Mouse (Mus musculus): Measurements from ENCODE around the gene Barx1. TPM values are rescaled to one million over a fixed set of nuclear protein-coding genes. Genes with fewer than 3 reads are reported as not detected.

Gene Barx1
- polyA plus RNA-seq, 1 experiment from 2014 or later = 0.44 TPM

- 77% methylated on average over 4 of the region's 4 CpGs for WGBS
- Histone ChIP-seq H3K27me3 (replicated peaks) (peaks cover 5% of the 10 kb centered on the region), H3K9ac (no peak overlapping the region), H3K4me1 (0 out of 2 replicates have a peak, but pooled peaks cover 5% of the 10 kb centered on the region), H3K4me2 (no peak overlapping the region), H3K9me3 (no peaks in the 10 kb centered on the region), H3K4me3 (no peak overlapping the region), H3K36me3 (no peaks in the 10 kb centered on the region), H3K27ac (replicated peaks) (no peak overlapping the region)
- ATAC-seq (ENCODE audit: extremely low read depth, insufficient number of reproducible peaks, low FRiP score, low TSS enrichment) = no peak
These were observed 16.1 kb upstream of the Barx1 start for GRCm38 (mm10) chr13:48646696-48647095.

- no peak overlapping the region for H3K9ac ChIP-seq
- WGBS = 0% methylated on average over 1 of the region's 1 CpGs
- H3K9me3 ChIP-seq = no peaks in the 10 kb centered on the region
- no peak overlapping the region for H3K4me3 ChIP-seq
- H3K36me3 ChIP-seq = no peaks in the 10 kb centered on the region
- no peak overlapping the region for H3K27ac ChIP-seq (replicated peaks)
- ATAC-seq (ENCODE audit: extremely low read depth, insufficient number of reproducible peaks, low FRiP score, low TSS enrichment) = no peak
- no peak overlapping the region for H3K4me2 ChIP-seq
- peaks cover 39% of the 10 kb centered on the region for H3K27me3 ChIP-seq (replicated peaks)
- H3K4me1 ChIP-seq = peaks cover 5% of the 10 kb centered on the region; the same call in 1 of the 2 replicates
These were observed 12.2 kb upstream of the Barx1 start for GRCm38 (mm10) chr13:48650615-48651014.

DNA sequence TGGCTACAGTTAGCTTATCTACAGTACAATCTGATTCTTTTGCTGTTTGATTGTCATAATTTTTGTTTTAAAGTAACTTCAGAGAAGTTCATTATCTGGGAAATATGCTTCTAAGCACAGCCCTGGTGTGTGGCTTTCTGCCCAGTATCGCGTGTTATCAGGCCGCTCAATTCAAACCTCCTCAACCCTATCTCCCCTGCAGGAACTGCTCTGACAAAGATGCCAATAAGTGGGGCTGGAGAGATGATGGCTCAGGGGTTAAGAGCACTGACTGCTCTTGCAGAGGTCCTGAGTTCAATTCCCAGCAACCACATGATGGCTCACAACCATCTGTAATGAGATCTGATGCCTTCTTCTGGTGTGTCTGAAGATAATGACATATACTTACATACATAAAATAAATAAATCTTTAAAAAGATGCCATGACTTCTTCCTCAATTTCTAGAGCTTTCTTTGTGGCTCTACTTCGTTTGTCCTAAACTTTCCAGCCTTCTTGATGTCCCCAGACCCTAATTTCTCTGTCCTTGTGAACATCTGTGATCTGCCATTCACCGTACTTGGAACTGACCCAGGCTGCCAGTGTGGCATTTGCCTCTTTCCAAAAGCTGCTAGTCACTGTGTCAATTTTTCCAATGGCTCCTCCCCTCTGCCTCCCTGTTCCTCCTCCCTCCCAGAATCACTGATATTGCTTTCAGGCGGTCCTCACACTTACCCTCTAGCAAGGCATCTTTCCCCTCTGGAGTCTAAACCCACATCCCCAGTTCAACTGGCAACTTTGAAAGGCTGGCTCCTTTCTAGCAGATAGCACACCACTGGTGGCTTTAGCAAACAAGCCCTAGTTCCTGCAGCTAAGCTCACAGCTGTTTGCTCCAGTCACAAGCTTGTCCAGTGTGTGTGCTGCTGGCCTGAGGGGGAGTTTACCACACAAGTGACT lies 11.4 kb upstream of the Barx1 start:
- Histone ChIP-seq H3K4me1 (peaks cover 8% of the 10 kb centered on the region; the same call in 1 of the 2 replicates), H3K9ac (no peak overlapping the region), H3K27ac (replicated peaks) (no peak overlapping the region), H3K36me3 (no peaks in the 10 kb centered on the region), H3K9me3 (no peaks in the 10 kb centered on the region), H3K4me3 (no peak overlapping the region), H3K4me2 (no peak overlapping the region), H3K27me3 (replicated peaks) (peaks cover 47% of the 10 kb centered on the region)
- ATAC-seq (ENCODE audit: extremely low read depth, insufficient number of reproducible peaks, low FRiP score, low TSS enrichment) = no peak
- WGBS = 37% methylated on average over 6 of the region's 6 CpGs

DNA sequence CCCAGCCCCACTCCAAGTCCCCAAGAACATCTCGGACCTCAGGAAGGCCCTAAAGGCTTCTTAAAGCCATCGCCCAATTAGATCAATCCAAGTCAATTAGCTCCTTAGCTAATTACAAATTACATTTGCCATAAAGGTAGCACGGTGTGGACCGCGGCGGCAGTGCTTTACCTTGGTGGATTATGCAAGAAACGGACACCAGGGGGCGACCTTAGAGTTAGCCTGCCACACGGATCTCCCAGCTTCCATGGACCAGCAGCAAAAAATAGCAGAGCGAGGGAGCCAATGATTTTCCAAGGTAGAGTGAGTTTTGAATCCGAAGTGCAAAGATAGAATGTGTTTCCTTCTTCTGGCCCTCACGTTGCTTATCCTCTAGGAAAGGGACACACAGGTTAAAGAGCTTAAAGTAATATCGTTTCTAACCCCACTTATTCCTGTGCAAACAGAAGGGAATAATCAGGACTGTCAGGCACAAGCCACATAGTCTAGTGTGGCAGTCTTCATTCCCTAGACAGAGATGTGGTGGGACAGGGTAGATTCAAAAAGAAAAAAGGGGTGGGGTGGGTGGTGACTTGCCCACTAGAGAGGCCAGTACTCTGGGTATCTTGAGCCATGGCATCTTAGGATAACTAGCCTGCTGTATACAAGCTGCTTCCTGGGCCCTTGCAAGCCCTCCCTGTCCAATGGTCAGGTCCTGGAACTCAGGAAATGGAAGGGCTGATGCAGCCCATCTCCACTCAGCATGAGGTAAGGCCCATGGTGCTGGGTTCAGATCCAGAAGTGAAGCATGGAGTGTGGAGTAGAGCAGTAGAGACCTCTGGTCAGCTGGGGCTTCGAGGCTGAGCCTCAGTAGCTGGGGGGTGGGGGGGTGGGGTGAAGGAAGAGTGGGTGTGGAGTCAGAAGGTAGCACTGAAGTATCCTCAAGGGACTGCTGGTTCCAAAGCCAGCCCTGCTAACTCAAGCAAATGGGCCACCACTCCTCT lies 8.7 kb upstream of the Barx1 start:
- no peak overlapping the region for H3K4me2 ChIP-seq
- H3K9ac ChIP-seq = no peak overlapping the region
- H3K27me3 ChIP-seq (replicated peaks) = peaks cover 73% of the 10 kb centered on the region
- no peaks in the 10 kb centered on the region for H3K9me3 ChIP-seq
- WGBS = 7% methylated on average over 14 of the region's 14 CpGs
- no peak; the same call in 1 of the 2 replicates for ATAC-seq (ENCODE audit: extremely low read depth, insufficient number of reproducible peaks, low FRiP score, low TSS enrichment)
- no peak overlapping the region for H3K27ac ChIP-seq (replicated peaks)
- H3K4me1 ChIP-seq = peaks cover 14% of the 10 kb centered on the region
- no peak overlapping the region for H3K4me3 ChIP-seq
- H3K36me3 ChIP-seq = no peaks in the 10 kb centered on the region

DNA sequence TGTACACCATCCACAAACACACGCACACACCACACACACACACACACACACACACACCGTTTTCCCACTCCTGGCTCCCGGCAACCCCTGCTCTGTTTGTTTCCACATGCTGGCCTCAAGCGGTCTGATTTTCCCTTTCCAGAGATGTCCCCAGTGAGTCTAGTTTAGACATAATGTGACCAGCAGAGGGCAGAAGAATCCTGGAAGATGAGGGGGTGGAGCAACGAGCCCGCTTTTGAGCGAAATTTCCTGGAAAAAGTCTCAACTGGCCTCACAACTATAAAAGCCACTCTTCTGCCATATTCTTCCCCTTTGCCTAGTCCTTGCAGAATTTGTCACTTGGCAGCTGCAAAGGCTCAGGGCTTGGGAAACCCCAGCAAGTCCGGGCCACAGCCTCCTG lies 7.2 kb upstream of the Barx1 start:
- ATAC-seq (ENCODE audit: extremely low read depth, insufficient number of reproducible peaks, low FRiP score, low TSS enrichment) = no peak
- peak overlapping the region; percentile 34; the same call in 1 of the 2 replicates for H3K4me2 ChIP-seq
- no peak overlapping the region for H3K9ac ChIP-seq
- H3K27me3 ChIP-seq (replicated peaks) = peaks cover 89% of the 10 kb centered on the region
- 2% methylated on average over 8 of the region's 8 CpGs for WGBS
- H3K4me1 ChIP-seq = peaks cover 27% of the 10 kb centered on the region
- H3K9me3 ChIP-seq = no peaks in the 10 kb centered on the region
- no peak overlapping the region for H3K4me3 ChIP-seq
- H3K27ac ChIP-seq (replicated peaks) = no peak overlapping the region
- no peaks in the 10 kb centered on the region for H3K36me3 ChIP-seq

DNA sequence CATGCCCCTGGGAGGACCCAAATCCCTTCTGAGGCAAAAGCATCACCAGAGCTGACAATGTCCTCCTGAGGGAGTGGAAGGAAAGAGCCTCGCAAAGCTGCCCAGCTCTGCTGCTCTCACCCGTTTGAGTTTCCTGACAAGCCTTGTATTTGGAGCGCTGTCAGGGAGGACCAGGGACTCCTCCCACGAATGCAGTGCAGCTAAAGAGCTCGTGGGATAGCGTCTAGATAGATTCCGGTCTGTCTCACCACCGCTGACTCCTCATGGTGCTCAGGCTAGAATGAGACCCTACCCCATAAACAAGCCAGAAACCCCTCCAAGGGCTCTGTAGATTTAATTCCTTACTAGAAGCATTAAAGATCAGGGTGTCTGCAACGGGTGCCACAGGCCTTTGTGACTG lies 5.0 kb upstream of the Barx1 start:
- no peak overlapping the region for H3K9ac ChIP-seq
- H3K4me2 ChIP-seq = no peak overlapping the region
- H3K36me3 ChIP-seq = no peaks in the 10 kb centered on the region
- peaks cover 23% of the 10 kb centered on the region for H3K4me1 ChIP-seq
- H3K27ac ChIP-seq (replicated peaks) = no peak overlapping the region
- ATAC-seq (ENCODE audit: extremely low read depth, insufficient number of reproducible peaks, low FRiP score, low TSS enrichment) = no peak
- no peak overlapping the region for H3K4me3 ChIP-seq
- peaks cover 97% of the 10 kb centered on the region for H3K27me3 ChIP-seq (replicated peaks)
- H3K9me3 ChIP-seq = no peaks in the 10 kb centered on the region
- 2% methylated on average over 9 of the region's 9 CpGs for WGBS

- H3K4me2 ChIP-seq = peak overlapping the region; percentile 64
- no peaks in the 10 kb centered on the region for H3K9me3 ChIP-seq
- peak overlapping the region; percentile 39 for H3K4me3 ChIP-seq
- peaks cover 97% of the 10 kb centered on the region for H3K27me3 ChIP-seq (replicated peaks)
- H3K27ac ChIP-seq (replicated peaks) = no peak overlapping the region
- H3K9ac ChIP-seq = no peak overlapping the region
- no peaks in the 10 kb centered on the region for H3K36me3 ChIP-seq
- H3K4me1 ChIP-seq = peaks cover 30% of the 10 kb centered on the region
- 2% methylated on average over 33 of the region's 33 CpGs for WGBS
- no peak for ATAC-seq (ENCODE audit: extremely low read depth, insufficient number of reproducible peaks, low FRiP score, low TSS enrichment)
These were observed 4.1 kb upstream of the Barx1 start for GRCm38 (mm10) chr13:48658588-48659253.

DNA sequence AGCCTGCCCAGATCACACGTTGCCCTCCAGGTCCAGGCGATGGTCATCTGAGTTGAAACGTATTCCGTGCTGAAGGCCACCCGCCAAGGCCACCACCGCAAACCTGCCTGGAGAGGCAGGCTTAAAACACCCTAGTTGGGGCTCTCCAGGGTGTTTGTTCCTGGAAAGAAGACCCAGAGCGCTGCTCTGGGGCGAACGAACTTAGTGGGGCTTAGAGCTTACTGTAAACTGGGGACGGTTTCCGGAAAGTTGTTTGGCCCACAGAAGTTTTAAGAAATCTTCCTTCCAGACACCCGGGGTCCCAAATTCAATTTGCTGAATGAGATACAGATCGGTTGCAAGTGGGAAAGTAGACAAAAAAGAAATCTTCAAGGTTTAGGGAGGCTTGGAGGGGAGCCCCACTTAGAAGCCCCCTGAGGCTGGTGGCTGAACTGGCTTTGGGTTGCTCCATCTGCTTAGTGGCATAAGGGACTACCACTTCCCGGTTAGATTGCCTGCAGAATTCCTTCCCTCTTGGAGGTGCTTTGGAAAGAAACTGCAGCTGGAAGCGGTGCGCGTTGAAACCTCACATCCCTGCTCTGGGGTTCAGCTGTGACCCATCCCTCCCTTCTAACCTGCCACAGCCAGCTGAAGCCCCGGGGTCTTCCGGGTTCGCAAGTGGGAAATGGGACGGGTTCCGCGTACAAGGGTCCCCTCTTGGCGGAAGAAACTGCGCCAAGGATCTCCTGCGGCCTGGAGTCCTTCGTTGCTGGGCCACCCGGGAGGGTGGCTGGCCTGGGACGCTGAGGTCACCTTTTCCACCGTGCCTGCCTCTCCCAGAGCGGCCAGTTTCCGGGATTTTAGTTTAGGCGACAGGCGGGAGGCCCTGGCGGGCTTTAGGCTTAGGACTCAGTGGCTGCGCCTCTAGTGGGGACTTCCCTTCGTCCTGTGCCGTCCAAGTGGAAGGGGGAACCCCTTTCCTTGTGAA lies 3.3 kb upstream of the Barx1 start:
- Histone ChIP-seq H3K36me3 (no peaks in the 10 kb centered on the region), H3K27ac (replicated peaks) (no peak overlapping the region), H3K27me3 (replicated peaks) (peaks cover 99% of the 10 kb centered on the region), H3K9ac (peak overlapping the region; percentile 47), H3K4me1 (peaks cover 30% of the 10 kb centered on the region), H3K4me2 (peak overlapping the region; percentile 64), H3K9me3 (no peaks in the 10 kb centered on the region), H3K4me3 (peak overlapping the region; percentile 39)
- no peak for ATAC-seq (ENCODE audit: extremely low read depth, insufficient number of reproducible peaks, low FRiP score, low TSS enrichment)
- WGBS = 1% methylated on average over 38 of the region's 38 CpGs

GRCm38 (mm10) chr13:48660221-48660734 lies 2.5 kb upstream of the Barx1 start:
- H3K4me1 ChIP-seq = peaks cover 38% of the 10 kb centered on the region
- H3K9ac ChIP-seq = peak overlapping the region; percentile 47; the same call in 1 of the 2 replicates
- H3K4me2 ChIP-seq = peak overlapping the region; percentile 64
- peak overlapping the region; percentile 39 for H3K4me3 ChIP-seq
- WGBS = 6% methylated on average over 11 of the region's 11 CpGs
- peaks cover 99% of the 10 kb centered on the region for H3K27me3 ChIP-seq (replicated peaks)
- no peak for ATAC-seq (ENCODE audit: extremely low read depth, insufficient number of reproducible peaks, low FRiP score, low TSS enrichment)
- H3K36me3 ChIP-seq = no peaks in the 10 kb centered on the region
- no peaks in the 10 kb centered on the region for H3K9me3 ChIP-seq
- no peak overlapping the region for H3K27ac ChIP-seq (replicated peaks)

DNA sequence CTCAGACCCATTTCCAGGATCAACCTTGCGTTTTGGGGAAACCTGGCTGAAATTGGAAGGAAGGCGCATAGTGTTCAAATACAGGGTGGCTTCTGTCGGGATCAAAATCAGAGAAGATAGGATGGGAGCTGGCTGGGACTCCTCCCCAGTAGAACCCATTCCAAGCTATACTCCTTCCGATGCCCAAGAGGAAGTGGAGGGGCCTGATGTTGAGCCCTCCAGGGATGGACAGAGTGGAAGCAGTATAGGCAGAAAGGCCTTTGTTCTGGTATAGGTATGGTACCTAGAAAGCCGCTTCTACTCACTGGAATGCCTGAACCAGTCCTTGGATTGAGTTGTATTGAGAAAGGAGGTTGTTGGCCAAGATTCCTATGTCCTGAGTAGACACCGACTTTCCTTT lies 2.1 kb upstream of the Barx1 start:
- Histone ChIP-seq H3K9me3 (no peaks in the 10 kb centered on the region), H3K4me3 (no peak overlapping the region), H3K27ac (replicated peaks) (no peak overlapping the region), H3K27me3 (replicated peaks) (peaks cover 100% of the 10 kb centered on the region), H3K36me3 (no peaks in the 10 kb centered on the region), H3K4me2 (no peak overlapping the region), H3K9ac (no peak overlapping the region), H3K4me1 (peaks cover 40% of the 10 kb centered on the region)
- ATAC-seq (ENCODE audit: extremely low read depth, insufficient number of reproducible peaks, low FRiP score, low TSS enrichment) = no peak
- 16% methylated on average over 6 of the region's 6 CpGs for WGBS
